Mouse (Mus musculus) cerebellum, postnatal 14 days (tissue): ENCODE data around the gene Dlg5.

ENCODE experiments used
- DNase-seq, 2 experiments: peaks; one replicate each; pipeline ENCODE4 v3.0.0; 2021; ENCODE audit warnings: mixed read lengths in 2 of 2

Gene Dlg5

GRCm38 (mm10) chr14:24232641-24233633 is 12.8 kb downstream of the Dlg5 start:
- no peak for DNase-seq

- DNase-seq: no peak
Observed at GRCm38 (mm10) chr14:24228549-24228948, 17.2 kb downstream of the Dlg5 start.

GRCm38 (mm10) chr14:24227015-24227414 is 18.7 kb downstream of the Dlg5 start:
- no peak for DNase-seq

- DNase-seq: no peak
Observed at GRCm38 (mm10) chr14:24226344-24226743, 19.4 kb downstream of the Dlg5 start.

GRCm38 (mm10) chr14:24222759-24223158 is 23.0 kb downstream of the Dlg5 start:
- DNase-seq: no peak

GRCm38 (mm10) chr14:24222273-24222672 is 23.4 kb downstream of the Dlg5 start:
- no peak for DNase-seq

GRCm38 (mm10) chr14:24217362-24217722 is 28.4 kb downstream of the Dlg5 start:
- no peak for DNase-seq

- DNase-seq: no peak
Observed at GRCm38 (mm10) chr14:24216678-24217361, 28.9 kb downstream of the Dlg5 start.

GRCm38 (mm10) chr14:24216064-24216463 is 29.7 kb downstream of the Dlg5 start:
- no peak for DNase-seq

- peak in 1 of 2 experiments; percentile 33 for DNase-seq
Observed at GRCm38 (mm10) chr14:24214436-24214835, 31.3 kb downstream of the Dlg5 start.

GRCm38 (mm10) chr14:24213336-24213735 is 32.4 kb downstream of the Dlg5 start:
- no peak for DNase-seq

- no peak for DNase-seq
Observed at GRCm38 (mm10) chr14:24212861-24213260, 32.9 kb downstream of the Dlg5 start.

GRCm38 (mm10) chr14:24207360-24207752 is 38.4 kb downstream of the Dlg5 start:
- no peak for DNase-seq

GRCm38 (mm10) chr14:24206736-24207359 is 38.9 kb downstream of the Dlg5 start:
- DNase-seq: no peak

GRCm38 (mm10) chr14:24206314-24206713 is 39.4 kb downstream of the Dlg5 start:
- DNase-seq: no peak

GRCm38 (mm10) chr14:24205281-24205871 is 40.3 kb downstream of the Dlg5 start:
- peak in 1 of 2 experiments; percentile 43 for DNase-seq

- no peak for DNase-seq
Observed at GRCm38 (mm10) chr14:24203210-24203609, 42.5 kb downstream of the Dlg5 start.

- DNase-seq: no peak
Observed at GRCm38 (mm10) chr14:24200771-24201170, 44.9 kb downstream of the Dlg5 start.

GRCm38 (mm10) chr14:24199732-24200131 is 46.0 kb downstream of the Dlg5 start:
- DNase-seq: no peak

- no peak for DNase-seq
Observed at GRCm38 (mm10) chr14:24197865-24198264, 47.9 kb downstream of the Dlg5 start.

GRCm38 (mm10) chr14:24196947-24197346 is 48.8 kb downstream of the Dlg5 start:
- no peak for DNase-seq

- peak; percentile 25 to 32 for DNase-seq
Observed at GRCm38 (mm10) chr14:24190131-24190530, 55.6 kb downstream of the Dlg5 start.

- peak; percentile 74 to 79 for DNase-seq
Observed at GRCm38 (mm10) chr14:24189598-24189997, 56.1 kb downstream of the Dlg5 start.
